Mouse (Mus musculus) neural tube, embryonic 12.5 days (tissue): ENCODE measurements around the gene 2410137M14Rik. TPM values are rescaled to one million over a fixed set of nuclear protein-coding genes. Genes with fewer than 3 reads are reported as not detected.

Source experiments
- ATAC-seq: fragments of 200-750 bp; cut with Nextera tagmentation; 2 replicates; pipeline ENCODE4 v1.8.0; 2017; ENCODE audit warnings: low read depth, mild to moderate bottlenecking, moderate TSS enrichment, moderate library complexity; ENCODE audit not compliant: low FRiP score
- H3K27ac ChIP-seq: fragments of 300-500 bp; sonication (generic); 2 replicates; pipeline ENCODE4 v1.5.1; 2016
- H3K27me3 ChIP-seq: fragments of 300-500 bp; sonication (generic); replicated peaks from 2 replicates; pipeline ENCODE4 v1.6.1; 2016; ENCODE audit warnings: mild to moderate bottlenecking
- H3K36me3 ChIP-seq: fragments of 300-500 bp; sonication (generic); 2 replicates; pipeline ENCODE4 v1.6.1; 2016; ENCODE audit warnings: mild to moderate bottlenecking
- H3K4me1 ChIP-seq: fragments of 300-500 bp; sonication (generic); 2 replicates; pipeline ENCODE4 v1.6.1; 2016
- H3K4me2 ChIP-seq: fragments of 300-500 bp; sonication (generic); replicated peaks from 2 replicates; pipeline ENCODE4 v1.6.1; 2016; ENCODE audit warnings: mild to moderate bottlenecking
- H3K4me3 ChIP-seq: fragments of 300-500 bp; sonication (generic); 2 replicates; pipeline ENCODE4 v1.5.1; 2016
- H3K9ac ChIP-seq: fragments of 300-500 bp; sonication (generic); 2 replicates; pipeline ENCODE4 v1.6.1; 2016; ENCODE audit warnings: mild to moderate bottlenecking
- H3K9me3 ChIP-seq: fragments of 300-500 bp; sonication (generic); 2 replicates; pipeline ENCODE4 v1.6.1; 2016; ENCODE audit warnings: mild to moderate bottlenecking
- WGBS: fragments of 180-500 bp; shearing (Covaris S2); methylation state at CpG from one replicate; pipeline ENCODE4 v1.1.7; 2016; 5-methylcytosine and 5-hydroxymethylcytosine counted together
- polyA plus RNA-seq: library from polyadenylated mRNA; unstranded; fragments of >200 nt; fragmentation: Nextera tagmentation; extraction: Ambion mirVana; gene quantifications from 2 replicates; pipeline ENCODE4 v1.2.1, GENCODE M21; 2016

The 2410137M14Rik gene
- polyA plus RNA-seq, 1 experiment from 2014 or later = not detected

DNA sequence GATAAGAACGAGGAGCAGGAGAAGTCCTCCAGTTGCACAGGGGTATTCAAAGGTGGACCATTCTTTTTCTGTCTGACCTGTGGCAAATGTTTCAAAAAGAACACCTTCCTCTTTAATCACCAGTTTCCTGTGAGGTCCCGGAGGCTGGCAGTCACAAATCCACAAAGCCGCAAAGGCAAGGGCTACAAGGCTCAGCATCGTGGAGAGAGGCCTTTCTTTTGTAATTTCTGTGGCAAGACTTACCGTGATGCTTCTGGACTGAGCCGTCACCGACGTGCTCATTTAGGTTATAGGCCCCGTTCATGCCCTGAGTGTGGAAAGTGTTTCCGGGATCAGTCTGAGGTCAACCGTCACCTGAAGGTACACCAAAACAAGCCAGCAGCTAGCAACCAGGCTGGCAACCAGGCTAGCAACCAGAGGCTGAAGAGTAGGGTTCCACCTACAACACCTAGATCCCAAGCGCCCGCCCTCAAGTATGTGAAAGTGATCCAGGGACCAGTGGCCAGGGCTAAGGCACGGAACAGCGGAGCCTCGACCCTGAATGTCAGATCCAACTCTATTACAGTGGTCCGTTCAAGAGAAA is 28.5 kb upstream of the 2410137M14Rik start:
- Histone ChIP-seq H3K9me3 (no peaks in the 10 kb centered on the region), H3K27me3 (no peaks in the 10 kb centered on the region), H3K36me3 (peaks cover 59% of the 10 kb centered on the region), H3K4me2 (no peak overlapping the region), H3K27ac (no peak overlapping the region), H3K4me3 (no peak overlapping the region), H3K4me1 (no peaks in the 10 kb centered on the region), H3K9ac (no peak overlapping the region)
- no peak for ATAC-seq
- 93% methylated on average over 17 of the region's 17 CpGs for WGBS

DNA sequence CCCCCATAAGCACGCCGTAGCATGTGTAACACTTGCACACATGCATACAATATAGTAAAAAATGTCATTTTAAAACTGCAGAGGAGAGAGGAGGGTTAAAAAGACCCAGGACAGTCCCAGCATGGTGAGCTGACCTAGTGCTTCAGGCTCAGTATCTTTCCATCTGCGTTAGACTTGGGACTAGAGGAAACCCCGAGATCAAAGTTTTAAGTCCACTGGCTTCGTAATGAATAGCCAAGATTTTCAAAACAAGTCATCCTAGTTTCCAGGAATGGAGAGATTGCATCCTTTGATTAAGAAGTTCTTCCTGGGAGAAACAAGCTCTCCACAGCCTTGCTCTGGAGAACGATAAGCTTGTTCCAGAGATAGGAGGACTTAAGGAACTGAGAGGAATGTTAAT is 27.1 kb upstream of the 2410137M14Rik start:
- H3K36me3 ChIP-seq = peaks cover 59% of the 10 kb centered on the region
- H3K27me3 ChIP-seq = no peaks in the 10 kb centered on the region
- H3K4me3 ChIP-seq = no peak overlapping the region
- no peak overlapping the region for H3K4me2 ChIP-seq
- H3K9ac ChIP-seq = no peak overlapping the region
- H3K9me3 ChIP-seq = no peaks in the 10 kb centered on the region
- ATAC-seq = no peak
- H3K4me1 ChIP-seq = no peaks in the 10 kb centered on the region
- WGBS = 96% methylated on average over 6 of the region's 6 CpGs
- no peak overlapping the region for H3K27ac ChIP-seq

DNA sequence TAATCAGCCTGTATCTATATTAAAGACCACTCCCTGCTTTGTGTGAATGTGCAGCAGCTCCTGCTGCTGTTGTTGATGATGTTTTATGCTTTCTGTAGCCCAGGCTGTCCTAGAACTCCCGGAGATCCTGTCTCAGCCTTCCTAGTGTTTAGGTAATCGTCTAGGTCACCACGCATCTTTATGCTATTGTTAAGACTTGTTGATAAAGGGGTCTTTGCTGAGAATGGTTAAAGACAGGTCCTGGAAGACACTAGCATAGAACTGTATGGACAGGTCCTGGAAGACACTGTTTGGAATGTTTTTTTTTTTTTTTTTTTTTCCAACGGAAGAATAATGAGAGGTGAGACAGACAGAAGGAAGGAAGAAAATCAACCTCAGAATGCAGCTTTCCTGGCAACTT is 22.3 kb upstream of the 2410137M14Rik start:
- Histone ChIP-seq H3K36me3 (peaks cover 25% of the 10 kb centered on the region), H3K4me2 (peak overlapping the region; percentile 63), H3K4me1 (no peaks in the 10 kb centered on the region; the same call in 1 of the 2 replicates), H3K9ac (peak overlapping the region; percentile 89), H3K9me3 (no peaks in the 10 kb centered on the region), H3K27me3 (no peaks in the 10 kb centered on the region), H3K27ac (0 out of 2 replicates have a peak overlapping the region, but pooled peaks have one; percentile 87), H3K4me3 (peak overlapping the region; percentile 73)
- 48% methylated on average over 4 of the region's 4 CpGs for WGBS
- no peak; the same call in 1 of the 2 replicates for ATAC-seq

DNA sequence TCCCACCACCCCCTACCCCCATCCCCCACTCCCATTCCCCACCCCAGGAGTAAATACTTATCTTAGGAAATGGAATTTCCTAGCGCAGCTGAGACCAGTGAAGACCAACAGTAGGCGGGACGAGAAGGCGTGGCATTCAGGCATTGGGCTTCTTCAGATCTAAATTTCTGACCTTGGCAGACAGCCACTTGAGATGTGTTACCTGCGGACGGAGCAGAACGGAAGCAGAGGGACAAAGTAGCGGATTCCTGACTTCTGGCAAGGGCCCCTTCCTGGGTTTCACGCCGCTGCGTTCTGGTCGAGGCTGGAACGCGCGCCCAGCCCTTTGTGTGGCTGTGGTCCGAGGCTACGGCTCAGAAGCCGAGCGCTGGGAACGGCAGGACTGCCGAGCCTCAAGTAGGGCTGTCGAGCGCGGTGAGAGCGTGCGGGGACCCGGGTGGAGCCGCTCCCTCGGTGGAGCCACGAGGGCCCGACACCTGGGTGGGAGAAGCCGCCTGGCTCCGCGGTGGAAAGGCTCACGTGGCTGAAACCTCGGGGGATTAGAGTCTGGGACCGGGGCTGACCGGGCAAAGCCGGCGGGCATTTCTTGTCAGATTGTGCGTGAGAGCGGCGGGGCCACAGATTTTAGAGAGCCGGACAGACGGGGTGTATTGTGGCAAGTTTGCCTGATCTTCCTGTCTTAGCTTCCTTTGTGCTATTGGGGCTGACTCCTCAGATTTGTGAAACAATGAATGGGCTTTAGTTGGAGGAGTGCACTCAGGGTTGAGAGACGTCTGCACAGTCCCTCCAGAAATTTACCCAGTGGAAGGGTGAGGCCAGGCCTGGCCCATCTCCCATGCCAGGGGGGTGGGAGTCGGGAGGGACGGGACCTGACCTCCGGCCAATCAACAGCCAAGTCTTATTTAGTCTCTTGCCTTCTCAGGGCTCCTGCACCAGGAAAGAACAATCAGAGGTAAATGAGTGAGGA is 21.6 kb upstream of the 2410137M14Rik start:
- H3K36me3 ChIP-seq = peaks cover 18% of the 10 kb centered on the region; the same call in 1 of the 2 replicates
- H3K27me3 ChIP-seq = no peaks in the 10 kb centered on the region
- H3K4me3 ChIP-seq = peak overlapping the region; percentile 73
- no peaks in the 10 kb centered on the region; the same call in 1 of the 2 replicates for H3K4me1 ChIP-seq
- H3K4me2 ChIP-seq = peak overlapping the region; percentile 63
- ATAC-seq = peak; percentile 88
- peak overlapping the region; percentile 89 for H3K9ac ChIP-seq
- H3K9me3 ChIP-seq = no peaks in the 10 kb centered on the region
- peak overlapping the region; percentile 87 for H3K27ac ChIP-seq
- WGBS = under 1% methylated on average over 49 of the region's 49 CpGs

DNA sequence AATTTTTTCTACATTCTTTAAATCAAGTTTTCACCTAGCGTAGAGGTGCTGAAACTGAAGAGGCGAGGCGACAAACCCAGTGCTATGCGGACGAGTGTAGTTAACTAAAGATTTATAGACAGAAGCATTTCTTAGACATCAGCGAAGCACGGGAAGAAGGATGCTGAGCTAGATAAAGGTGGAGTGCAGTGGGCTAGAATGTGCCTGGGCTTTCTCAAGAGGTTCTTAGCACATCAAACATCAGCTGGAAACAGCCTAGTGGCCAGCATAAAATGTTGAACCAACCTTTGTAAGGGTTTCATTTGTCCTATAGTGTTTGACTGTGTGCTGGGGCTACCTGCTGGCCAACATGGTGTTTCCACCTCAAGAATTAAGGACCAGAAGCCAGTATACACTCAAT is 19.8 kb upstream of the 2410137M14Rik start, which contains the start of gene Zfp57:
TSS of gene Zfp57 (plus strand) at position 301 of the 400 bp plus-strand sequence.
- WGBS = 91% methylated on average over 7 of the region's 7 CpGs
- H3K27me3 ChIP-seq = no peaks in the 10 kb centered on the region
- no peak for ATAC-seq
- H3K4me2 ChIP-seq = peak within 1 kb of the TSS; percentile 63
- no peak within 1 kb of the TSS for H3K27ac ChIP-seq
- H3K9me3 ChIP-seq = no peaks in the 10 kb centered on the region
- H3K4me3 ChIP-seq = peak within 1 kb of the TSS; percentile 73
- no peaks in the 10 kb centered on the region; the same call in 1 of the 2 replicates for H3K4me1 ChIP-seq
- peaks cover 2% of the 10 kb centered on the region; the same call in 1 of the 2 replicates for H3K36me3 ChIP-seq
- H3K9ac ChIP-seq = no peak within 1 kb of the TSS

DNA sequence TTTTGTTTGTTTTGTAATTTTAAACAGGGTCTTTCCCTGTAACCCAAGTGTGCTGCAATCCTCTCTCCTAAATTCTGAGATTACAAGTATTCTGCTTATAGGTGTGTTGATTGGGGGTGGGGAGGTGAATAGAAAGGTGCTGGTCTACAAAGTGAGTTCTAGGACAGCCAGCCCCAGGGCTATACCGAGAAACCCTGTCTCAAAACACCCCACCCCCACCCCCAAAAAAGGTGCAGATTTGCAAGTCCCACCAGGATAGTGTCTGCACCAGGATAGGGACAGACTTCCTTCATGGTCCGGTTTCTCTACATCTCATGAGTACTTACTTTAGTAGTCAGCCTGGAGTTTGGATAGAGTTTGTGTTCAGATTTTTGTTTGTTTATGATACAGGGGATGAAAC is 17.4 kb upstream of the 2410137M14Rik start:
- H3K9ac ChIP-seq = no peak overlapping the region
- no peaks in the 10 kb centered on the region for H3K36me3 ChIP-seq
- H3K4me2 ChIP-seq = no peak overlapping the region
- H3K4me1 ChIP-seq = no peaks in the 10 kb centered on the region; the same call in 1 of the 2 replicates
- ATAC-seq = no peak
- no peak overlapping the region for H3K4me3 ChIP-seq
- no peaks in the 10 kb centered on the region for H3K27me3 ChIP-seq
- WGBS = 81% methylated on average over 2 of the region's 2 CpGs
- no peak overlapping the region for H3K27ac ChIP-seq
- H3K9me3 ChIP-seq = no peaks in the 10 kb centered on the region

DNA sequence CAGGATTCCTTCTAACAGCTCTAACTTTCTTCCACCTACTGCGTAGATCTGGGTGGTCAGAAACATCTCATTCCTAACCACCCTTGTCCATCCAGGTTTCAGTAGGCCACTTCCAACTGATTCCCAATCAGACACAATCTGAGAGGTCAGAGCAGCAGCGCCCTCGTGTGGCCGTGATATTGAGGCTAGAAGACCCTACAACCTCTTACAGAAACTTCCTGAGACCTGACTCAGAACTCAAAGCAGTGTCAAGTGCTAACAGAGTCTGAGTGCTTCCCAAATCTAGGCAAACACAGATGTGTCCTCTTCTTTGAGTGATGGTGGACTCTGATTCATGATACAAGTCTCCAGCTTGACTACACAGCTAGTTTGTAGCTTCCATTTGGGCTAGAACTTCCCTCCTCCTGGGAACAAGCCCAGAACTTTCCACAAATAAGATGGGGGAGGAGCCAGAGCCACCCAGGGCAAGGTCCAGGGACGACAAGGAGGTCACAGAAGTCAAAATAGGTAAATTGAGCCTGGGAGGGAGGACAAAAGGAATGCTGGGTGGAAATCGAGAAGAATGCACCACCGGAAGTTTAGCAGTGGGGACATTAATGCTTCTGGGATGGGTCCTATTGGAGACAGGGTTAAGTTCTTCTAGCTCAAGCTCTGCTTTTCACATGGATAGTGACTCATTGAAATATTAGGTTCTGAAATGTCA is 16.1 kb upstream of the 2410137M14Rik start:
- ATAC-seq = peak; percentile 52; the same call in 1 of the 2 replicates

DNA sequence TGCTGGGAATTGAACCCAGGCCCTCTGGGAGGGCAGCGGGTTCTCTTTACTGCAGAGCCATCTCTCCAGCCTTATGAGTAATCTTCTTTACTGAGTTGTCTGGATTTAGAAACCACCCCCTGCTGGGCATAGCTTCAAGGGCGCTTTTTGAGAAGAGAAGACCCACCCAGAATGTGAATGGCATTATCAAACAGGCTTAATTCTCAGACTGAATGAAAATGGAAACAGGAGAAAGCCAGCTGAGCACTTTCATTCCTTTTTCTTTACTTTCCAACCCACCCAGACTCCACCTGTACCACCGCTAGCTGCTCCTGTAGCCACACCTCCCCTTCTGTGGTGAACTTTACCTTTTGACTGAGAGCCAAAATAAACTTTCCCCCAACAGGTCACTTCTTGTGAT is 14.4 kb upstream of the 2410137M14Rik start:
- Histone ChIP-seq H3K9ac (no peak overlapping the region), H3K4me3 (no peak overlapping the region), H3K9me3 (no peaks in the 10 kb centered on the region), H3K4me1 (no peaks in the 10 kb centered on the region), H3K27ac (no peak overlapping the region), H3K36me3 (no peaks in the 10 kb centered on the region), H3K4me2 (no peak overlapping the region), H3K27me3 (no peaks in the 10 kb centered on the region)
- WGBS = 67% methylated on average over 3 of the region's 3 CpGs
- ATAC-seq = no peak

More for the DNA sequence above, 16.1 kb upstream of the 2410137M14Rik start:
- Histone ChIP-seq H3K9ac (no peak overlapping the region), H3K9me3 (no peaks in the 10 kb centered on the region), H3K4me1 (no peaks in the 10 kb centered on the region; the same call in 1 of the 2 replicates), H3K4me2 (no peak overlapping the region), H3K4me3 (no peak overlapping the region), H3K27ac (no peak overlapping the region), H3K36me3 (no peaks in the 10 kb centered on the region), H3K27me3 (no peaks in the 10 kb centered on the region)
- 32% methylated on average over 7 of the region's 7 CpGs for WGBS

DNA sequence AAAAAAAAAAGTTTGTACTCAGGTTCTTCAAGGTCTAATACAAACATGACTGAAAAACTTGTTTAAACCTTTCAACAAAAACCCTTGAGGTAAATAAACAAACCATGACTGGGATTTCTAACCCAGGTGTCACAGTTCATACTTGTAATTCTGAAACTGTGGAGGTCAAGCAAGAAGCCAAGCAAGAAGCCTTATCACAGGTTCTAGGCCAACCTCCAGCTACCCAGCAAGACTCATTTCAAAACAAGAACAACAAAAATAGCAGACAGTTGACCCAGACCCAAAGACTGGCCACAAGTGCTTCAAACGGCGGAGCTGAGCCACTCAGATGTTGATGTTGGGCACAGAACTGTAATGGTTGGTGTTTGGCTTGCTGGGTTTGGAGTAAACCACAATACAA is 13.5 kb upstream of the 2410137M14Rik start:
- Histone ChIP-seq H3K36me3 (no peaks in the 10 kb centered on the region), H3K4me1 (no peaks in the 10 kb centered on the region), H3K27ac (no peak overlapping the region), H3K9ac (no peak overlapping the region), H3K9me3 (no peaks in the 10 kb centered on the region), H3K27me3 (peaks cover 2% of the 10 kb centered on the region), H3K4me3 (no peak overlapping the region), H3K4me2 (no peak overlapping the region)
- ATAC-seq = no peak
- WGBS = 93% methylated on average over 2 of the region's 2 CpGs

DNA sequence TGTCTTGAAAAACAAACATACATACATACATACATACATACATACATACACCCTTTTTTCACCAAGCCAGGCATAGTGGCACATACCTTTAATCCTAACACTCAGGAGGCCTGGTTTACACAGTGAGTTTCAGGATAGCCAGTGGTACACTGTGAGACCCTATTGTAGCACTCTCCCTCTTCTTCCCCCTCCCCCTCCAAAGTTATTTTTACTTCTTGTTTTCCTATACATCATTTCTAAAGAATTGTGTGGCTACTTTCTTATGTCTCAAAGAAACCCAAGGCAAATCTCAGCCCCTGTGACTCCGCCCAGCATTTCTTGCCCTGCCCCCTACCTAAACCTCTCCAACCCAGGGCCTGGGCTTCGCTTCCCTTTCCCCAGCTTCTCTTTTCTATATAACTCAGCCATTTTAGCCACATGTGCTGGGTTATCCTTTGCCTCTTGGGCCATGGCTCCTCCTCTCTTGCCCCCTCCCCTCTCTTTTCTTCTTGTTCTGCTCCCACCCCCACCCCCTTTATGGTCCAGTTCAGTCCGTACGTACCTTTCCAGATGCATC is 12.8 kb upstream of the 2410137M14Rik start:
- no peak overlapping the region for H3K9ac ChIP-seq
- peaks cover 9% of the 10 kb centered on the region for H3K27me3 ChIP-seq
- H3K9me3 ChIP-seq = no peaks in the 10 kb centered on the region
- ATAC-seq = no peak
- 89% methylated on average over 4 of the region's 4 CpGs for WGBS
- H3K4me3 ChIP-seq = no peak overlapping the region
- H3K27ac ChIP-seq = no peak overlapping the region
- no peaks in the 10 kb centered on the region for H3K36me3 ChIP-seq
- no peak overlapping the region for H3K4me2 ChIP-seq
- H3K4me1 ChIP-seq = no peaks in the 10 kb centered on the region

DNA sequence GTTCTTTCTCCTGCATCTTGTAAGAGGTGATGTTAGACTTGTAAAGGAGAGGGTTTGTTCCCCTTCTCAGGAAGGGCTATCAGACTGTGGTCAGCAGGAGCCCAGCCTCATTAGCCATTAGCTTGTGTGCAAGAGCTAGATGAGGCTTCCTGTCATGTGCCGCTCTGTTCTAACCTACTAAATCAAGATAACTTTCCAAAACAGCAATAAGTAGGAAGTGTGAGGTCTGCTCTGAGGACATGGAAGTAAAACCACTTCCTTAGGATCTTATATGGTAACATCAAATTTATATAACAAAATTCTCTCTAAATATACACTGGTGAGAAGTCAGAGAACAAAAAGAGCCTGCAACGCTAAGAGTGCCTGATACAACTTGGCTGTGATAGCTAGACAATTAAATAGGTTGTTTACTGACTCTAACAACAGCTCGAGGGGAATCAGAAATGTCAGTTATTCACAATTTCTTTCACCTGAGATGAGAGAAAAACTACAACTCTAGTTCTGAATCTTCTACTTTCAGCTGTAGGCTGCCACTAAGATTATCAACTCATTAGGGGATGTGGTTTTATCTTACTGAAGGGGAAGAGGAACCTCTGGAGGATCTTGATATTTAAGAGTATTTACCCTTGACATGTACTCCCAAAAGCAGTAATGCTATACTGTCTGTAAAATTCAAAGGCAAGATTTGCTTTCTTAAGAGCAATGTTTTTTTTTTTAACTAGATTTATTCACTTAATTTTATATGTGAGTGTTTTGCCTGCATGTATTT is 11.5 kb upstream of the 2410137M14Rik start:
- Histone ChIP-seq H3K9me3 (no peaks in the 10 kb centered on the region), H3K9ac (no peak overlapping the region), H3K36me3 (no peaks in the 10 kb centered on the region), H3K4me2 (no peak overlapping the region), H3K4me1 (no peaks in the 10 kb centered on the region; the same call in 1 of the 2 replicates), H3K4me3 (no peak overlapping the region), H3K27ac (no peak overlapping the region), H3K27me3 (peaks cover 22% of the 10 kb centered on the region)
- no peak for ATAC-seq
- WGBS = 71% methylated on average over 3 of the region's 3 CpGs
